Comparison of ENCODE assay signal across 7 mouse cellular contexts in the genomic region with DNA sequence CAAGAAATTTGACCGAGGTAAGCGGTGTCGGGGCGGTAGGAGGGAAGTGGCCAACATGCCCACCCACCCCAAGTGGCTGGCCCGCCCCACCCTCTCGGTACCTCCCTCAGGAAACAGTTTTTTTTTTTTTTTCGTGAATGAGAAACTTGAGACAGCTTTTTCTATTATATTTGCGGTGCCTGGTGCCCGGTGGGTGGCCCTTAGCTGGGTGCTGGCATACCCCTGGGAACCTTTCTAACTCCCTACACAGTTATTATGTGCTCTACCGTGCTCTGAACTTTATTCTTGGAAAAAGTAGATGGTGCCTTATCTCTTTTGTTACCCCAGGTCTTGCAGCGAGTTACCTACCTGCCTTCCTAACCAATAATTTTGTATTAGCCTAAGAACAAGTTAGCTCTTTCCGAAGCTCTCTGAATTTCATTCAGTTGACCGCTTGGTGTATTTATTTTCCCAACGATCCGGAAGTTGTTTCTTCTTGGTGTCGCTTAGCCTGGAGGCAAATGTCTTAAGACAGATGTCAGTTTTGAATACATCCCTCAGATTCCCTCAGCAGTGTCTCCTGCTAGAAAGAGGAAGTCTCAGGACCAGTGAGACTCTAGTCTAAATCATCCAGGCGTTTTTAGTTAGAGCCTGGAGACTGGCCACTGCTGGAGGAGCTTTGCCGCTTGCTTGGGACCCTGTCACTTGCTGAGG. TPM values are rescaled to one million over a fixed set of nuclear protein-coding genes. Genes with fewer than 3 reads are reported as not detected.
DNase-seq lines count a peak whose midpoint lies in the region; ATAC-seq and TF ChIP-seq lines count a peak whose summit lies in the region.

No protein-coding gene starts in this region.

- peak; percentile 34 for ATAC-seq in lung, postnatal 0 days
- ATAC-seq in embryonic facial prominence, embryonic 13.5 days (ENCODE audit: insufficient number of reproducible peaks, insufficient read depth, low FRiP score, low TSS enrichment, low read depth), result peak; percentile 18; the same call in 1 of the 2 replicates
- peak; percentile 20 for ATAC-seq in limb, embryonic 11.5 days (ENCODE audit: insufficient number of reproducible peaks, low FRiP score, low TSS enrichment, low read depth)

- H3K36me3 ChIP-seq in lung, postnatal 0 days (ENCODE audit: insufficient read depth, low read length), result no peaks in the 10 kb centered on the region
- H3K36me3 ChIP-seq in embryonic facial prominence, embryonic 13.5 days, result peaks cover 33% of the 10 kb centered on the region
- no peaks in the 10 kb centered on the region; the same call in 1 of the 2 replicates for H3K36me3 ChIP-seq in limb, embryonic 11.5 days (ENCODE audit: control insufficient read depth, insufficient read depth, low read length)
- peaks cover 6% of the 10 kb centered on the region; the same call in 1 of the 2 replicates for H3K36me3 ChIP-seq in splenic B cell, adult 2 months (ENCODE audit: control insufficient read depth, insufficient read depth, low read length, poor library complexity, severe bottlenecking)

- H3K9me3 ChIP-seq in lung, postnatal 0 days (ENCODE audit: low read length), result no peaks in the 10 kb centered on the region
- H3K9me3 ChIP-seq in embryonic facial prominence, embryonic 13.5 days, result no peaks in the 10 kb centered on the region
- H3K9me3 ChIP-seq in limb, embryonic 11.5 days (ENCODE audit: control insufficient read depth, low read length), result no peaks in the 10 kb centered on the region

- H3K27me3 ChIP-seq in lung, postnatal 0 days (replicated peaks; ENCODE audit: insufficient read depth, low read length), result no peaks in the 10 kb centered on the region
- H3K27me3 ChIP-seq in embryonic facial prominence, embryonic 13.5 days, result no peaks in the 10 kb centered on the region
- no peaks in the 10 kb centered on the region for H3K27me3 ChIP-seq in limb, embryonic 11.5 days (ENCODE audit: control insufficient read depth, insufficient read depth, low read length)
- H3K27me3 ChIP-seq in splenic B cell, adult 2 months (ENCODE audit: control insufficient read depth, insufficient read depth, low read length, poor library complexity, severe bottlenecking), result no peaks in the 10 kb centered on the region

- peaks cover 15% of the 10 kb centered on the region; the same call in 1 of the 2 replicates for H3K4me1 ChIP-seq in lung, postnatal 0 days (ENCODE audit: insufficient read depth, low read depth, low read length)
- H3K4me1 ChIP-seq in embryonic facial prominence, embryonic 13.5 days, result peaks cover 34% of the 10 kb centered on the region
- peaks cover 22% of the 10 kb centered on the region for H3K4me1 ChIP-seq in limb, embryonic 11.5 days (ENCODE audit: control insufficient read depth, insufficient read depth, low read length)

- peak overlapping the region; percentile 64 for H3K4me3 ChIP-seq in lung, postnatal 0 days (ENCODE audit: low read depth, low read length)
- H3K4me3 ChIP-seq in embryonic facial prominence, embryonic 13.5 days, result peak overlapping the region; percentile 70
- peak overlapping the region; percentile 49 for H3K4me3 ChIP-seq in limb, embryonic 11.5 days (ENCODE audit: low read depth, low read length)

- H3K4me2 ChIP-seq in lung, postnatal 0 days (replicated peaks; ENCODE audit: low read depth, low read length), result peak overlapping the region; percentile 87
- peak overlapping the region; percentile 90 for H3K4me2 ChIP-seq in embryonic facial prominence, embryonic 13.5 days
- H3K4me2 ChIP-seq in limb, embryonic 11.5 days (ENCODE audit: low read depth, severe bottlenecking), result peak overlapping the region; percentile 72

- TF ChIP-seq CTCF in lung, postnatal 0 days (IDR thresholded peaks at IDR 0.05), result 0 out of 2 replicates have a peak, but pooled peaks have one; percentile 1

- no peak for DNase-seq in lung, postnatal 0 days (ENCODE audit: low spot score)
- no peak for DNase-seq in lung, postnatal 14 days
- no peak for DNase-seq in limb, embryonic 11.5 days (ENCODE audit: low spot score)
- DNase-seq in splenic B cell, adult 2 months (ENCODE audit: low read depth, low spot score), result peak; percentile 31
- no peak for DNase-seq in adrenal gland, postnatal 10 days
- no peak for DNase-seq in cerebellum, adult 11 months

- H3K27ac ChIP-seq in lung, postnatal 0 days (ENCODE audit: low read length), result peak overlapping the region; percentile 91
- H3K27ac ChIP-seq in embryonic facial prominence, embryonic 13.5 days, result peak overlapping the region; percentile 98
- no peak overlapping the region; the same call in 1 of the 2 replicates for H3K27ac ChIP-seq in limb, embryonic 11.5 days (replicated peaks; ENCODE audit: low read depth, low read length)

- 2% methylated on average over 18 of the region's 18 CpGs for WGBS in lung, postnatal 0 days
- under 1% methylated on average over 18 of the region's 18 CpGs for WGBS in embryonic facial prominence, embryonic 13.5 days
- 3% methylated on average over 18 of the region's 18 CpGs for WGBS in limb, embryonic 11.5 days

- TF ChIP-seq EP300 in lung, postnatal 0 days (IDR thresholded peaks at IDR 0.05), result no peak; the same call in 1 of the 2 replicates

- peak overlapping the region; percentile 43 for H3K9ac ChIP-seq in lung, postnatal 0 days (replicated peaks; ENCODE audit: low read depth)
- peak overlapping the region; percentile 88 for H3K9ac ChIP-seq in embryonic facial prominence, embryonic 13.5 days
- H3K9ac ChIP-seq in limb, embryonic 11.5 days (ENCODE audit: low read length), result peak overlapping the region; percentile 54

RNA-seq across cellular contexts. Expression of a gene that starts 0.6 kb away (rescaled TPM):
- 1.8 and 1.9 TPM in 2 replicates for polyA plus RNA-seq in lung, postnatal 0 days (2015; fragmentation: Nextera tagmentation; extraction: Ambion mirVana)
- 15.7 and 18.9 TPM in 2 replicates for polyA plus RNA-seq in embryonic facial prominence, embryonic 13.5 days (2015; fragmentation: Nextera tagmentation; extraction: Ambion mirVana)
- 21.0 and 23.1 TPM in 2 replicates for polyA plus RNA-seq in limb, embryonic 11.5 days (2014; fragmentation: Nextera tagmentation; extraction: Ambion mirVana)
- total RNA-seq in adrenal gland, postnatal 10 days (2021), result 10 to 100 TPM; 15.2 to 26.5 TPM

RNA-seq across cellular contexts. Expression of a gene that starts 0.7 kb away (rescaled TPM):
- 37.5 and 48.2 TPM in 2 replicates for polyA plus RNA-seq in lung, postnatal 0 days (2015; fragmentation: Nextera tagmentation; extraction: Ambion mirVana)
- 110 and 112 TPM in 2 replicates for polyA plus RNA-seq in embryonic facial prominence, embryonic 13.5 days (2015; fragmentation: Nextera tagmentation; extraction: Ambion mirVana)
- polyA plus RNA-seq in limb, embryonic 11.5 days (2014; fragmentation: Nextera tagmentation; extraction: Ambion mirVana), result 136 and 140 TPM in 2 replicates
- total RNA-seq in adrenal gland, postnatal 10 days (2021), result 10 to 100 TPM; 26.0 to 31.7 TPM

RNA-seq across cellular contexts. Expression of a gene that starts 14.8 kb away (rescaled TPM):
- 1.5 and 1.7 TPM in 2 replicates for polyA plus RNA-seq in lung, postnatal 0 days (2015; fragmentation: Nextera tagmentation; extraction: Ambion mirVana)
- polyA plus RNA-seq in embryonic facial prominence, embryonic 13.5 days (2015; fragmentation: Nextera tagmentation; extraction: Ambion mirVana), result 3.4 and 4.5 TPM in 2 replicates
- 2.0 and 3.4 TPM in 2 replicates for polyA plus RNA-seq in limb, embryonic 11.5 days (2014; fragmentation: Nextera tagmentation; extraction: Ambion mirVana)
- 1 to 10 TPM; 5.2 to 6.0 TPM for total RNA-seq in adrenal gland, postnatal 10 days (2021)

RNA-seq across cellular contexts. Expression of a gene that starts 16.2 kb away (rescaled TPM):
- polyA plus RNA-seq in lung, postnatal 0 days (2015; fragmentation: Nextera tagmentation; extraction: Ambion mirVana), result 0.54 and 0.81 TPM in 2 replicates
- polyA plus RNA-seq in embryonic facial prominence, embryonic 13.5 days (2015; fragmentation: Nextera tagmentation; extraction: Ambion mirVana), result 1.00 and 1.2 TPM in 2 replicates
- polyA plus RNA-seq in limb, embryonic 11.5 days (2014; fragmentation: Nextera tagmentation; extraction: Ambion mirVana), result 0.28 and 0.71 TPM in 2 replicates
- 1 to 10 TPM; 2.5 to 3.3 TPM for total RNA-seq in adrenal gland, postnatal 10 days (2021)

RNA-seq across cellular contexts. Expression of a gene that starts 25.1 kb away (rescaled TPM):
- polyA plus RNA-seq in lung, postnatal 0 days (2015; fragmentation: Nextera tagmentation; extraction: Ambion mirVana), result 8.4 and 8.9 TPM in 2 replicates
- polyA plus RNA-seq in embryonic facial prominence, embryonic 13.5 days (2015; fragmentation: Nextera tagmentation; extraction: Ambion mirVana), result 7.0 and 7.2 TPM in 2 replicates
- polyA plus RNA-seq in limb, embryonic 11.5 days (2014; fragmentation: Nextera tagmentation; extraction: Ambion mirVana), result 3.5 and 4.1 TPM in 2 replicates
- total RNA-seq in adrenal gland, postnatal 10 days (2021), result 10 to 100 TPM; 12.8 to 15.1 TPM
